Mouse (Mus musculus) A20 (cell line): ENCODE measurements around the gene Cbfb.
"Not testable (repeated sequence)": the region's sequence is repeated elsewhere in the genome, so short reads cannot be mapped to it uniquely, and the experiment has no call there.

Experiments used
- DNase-seq: peaks from one replicate; pipeline ENCODE4 v3.0.0-alpha.2; 2011; ENCODE audit warnings: low read depth, low spot score

Cbfb gene

GRCm38 (mm10) chr8:105170381-105171115, at the start of gene Cbfb:
Gene Cbfb, plus strand, starts transcription at chr8:105170674.
- DNase-seq, result peak; percentile 99

GRCm38 (mm10) chr8:105129864-105130263, 40.6 kb upstream of the Cbfb start:
- DNase-seq, result no peak

- no peak for DNase-seq
Measured at GRCm38 (mm10) chr8:105131509-105131908, 39.0 kb upstream of the Cbfb start, which contains the start of gene Ces4a. Gene Ces4a, plus strand, starts transcription at chr8:105131800.

GRCm38 (mm10) chr8:105138423-105138822, 32.1 kb upstream of the Cbfb start:
- DNase-seq, result peak; percentile 58

- DNase-seq, result no peak
Measured at GRCm38 (mm10) chr8:105142395-105142794, 28.1 kb upstream of the Cbfb start.

GRCm38 (mm10) chr8:105151654-105152053, 18.8 kb upstream of the Cbfb start:
- no peak for DNase-seq

- DNase-seq, result no peak
Measured at GRCm38 (mm10) chr8:105152623-105153398, 17.7 kb upstream of the Cbfb start.

GRCm38 (mm10) chr8:105154316-105154715, 16.2 kb upstream of the Cbfb start:
- DNase-seq, result no peak

GRCm38 (mm10) chr8:105155091-105155745, 15.3 kb upstream of the Cbfb start:
- DNase-seq, result no peak

- DNase-seq, result peak; percentile 73
Measured at GRCm38 (mm10) chr8:105157555-105157954, 12.9 kb upstream of the Cbfb start.

GRCm38 (mm10) chr8:105158084-105158483, 12.4 kb upstream of the Cbfb start:
- DNase-seq, result peak; percentile 29

- DNase-seq, result no peak
Measured at GRCm38 (mm10) chr8:105161121-105161652, 9.3 kb upstream of the Cbfb start.

GRCm38 (mm10) chr8:105164272-105164902, 6.1 kb upstream of the Cbfb start:
- no peak for DNase-seq

- DNase-seq, result no peak
Measured at GRCm38 (mm10) chr8:105165191-105165590, 5.3 kb upstream of the Cbfb start.

- DNase-seq, result no peak
Measured at GRCm38 (mm10) chr8:105167116-105167515, 3.4 kb upstream of the Cbfb start.

- DNase-seq, result peak; percentile 16
Measured at GRCm38 (mm10) chr8:105169582-105169981, 892 bp upstream of the Cbfb start.

GRCm38 (mm10) chr8:105170041-105170380, 463 bp upstream of the Cbfb start:
- no peak for DNase-seq

- peak; percentile 91 for DNase-seq
Measured at GRCm38 (mm10) chr8:105171116-105172002, 885 bp downstream of the Cbfb start.

- peak; percentile 51 for DNase-seq
Measured at GRCm38 (mm10) chr8:105172003-105172362, 1.5 kb downstream of the Cbfb start.

GRCm38 (mm10) chr8:105175287-105175686, 4.8 kb downstream of the Cbfb start:
- DNase-seq, result not testable (repeated sequence)
